Mouse (Mus musculus): Measurements from ENCODE around the gene Ptgds. TPM values are rescaled to one million over a fixed set of nuclear protein-coding genes. Genes with fewer than 3 reads are reported as not detected.

Ptgds gene
- polyA plus RNA-seq, 1 experiment from 2014 or later, result 6.1 TPM

DNA sequence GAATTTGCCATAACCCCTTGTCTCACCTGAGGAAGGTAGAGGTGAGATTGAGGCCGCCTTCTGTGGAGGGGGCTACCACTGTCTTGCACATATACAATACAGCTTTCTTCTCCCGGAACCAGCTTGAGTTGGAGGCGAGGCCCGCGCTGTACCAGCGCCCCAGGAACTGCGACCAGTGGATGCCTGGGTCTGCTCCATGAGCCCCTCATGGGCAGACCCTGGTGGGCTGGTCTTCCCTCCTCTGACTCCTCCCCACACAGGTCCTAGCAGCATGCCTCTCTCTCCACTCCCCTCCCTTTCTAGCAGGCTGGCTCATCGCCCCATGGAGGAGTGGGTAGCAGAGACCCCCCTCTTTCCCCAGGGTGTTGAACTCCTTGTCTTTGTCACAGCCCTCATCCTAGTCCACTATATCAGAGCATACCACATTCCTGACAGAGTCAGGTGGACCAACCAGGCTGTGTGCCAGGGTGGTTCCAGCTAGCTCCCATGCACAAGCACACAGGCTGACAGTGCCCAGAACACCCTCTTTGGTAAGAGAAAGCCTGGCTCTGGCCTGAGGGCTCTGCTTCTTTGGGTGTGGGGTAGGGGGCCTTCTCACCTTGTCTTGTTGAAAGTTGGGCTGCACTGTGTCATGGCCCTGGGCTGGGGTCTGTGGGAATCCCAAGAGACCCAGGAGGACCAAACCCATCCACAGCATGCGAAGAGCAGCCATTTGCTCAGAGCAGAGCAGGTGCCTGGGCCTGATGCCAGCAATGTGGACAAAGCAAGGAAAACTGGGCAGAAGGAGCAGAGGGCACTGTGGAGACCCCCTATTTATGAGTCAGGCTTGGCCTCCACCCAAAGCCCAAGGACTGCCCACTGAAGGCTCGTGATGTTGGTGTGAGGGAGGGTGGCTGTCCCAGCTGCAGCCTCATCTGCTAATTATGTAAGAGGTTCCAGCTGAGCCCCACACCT, 607 bp downstream of the Ptgds start:
- no peaks in the 10 kb centered on the region; the same call in 1 of the 2 replicates for H3K27me3 ChIP-seq (ENCODE audit: control insufficient read depth, insufficient read depth, low read length)
- no peak overlapping the region for H3K27ac ChIP-seq (ENCODE audit: low read length)
- no peak overlapping the region for H3K9ac ChIP-seq (ENCODE audit: low read length)
- WGBS, result 70% methylated on average over 10 of the region's 10 CpGs
- H3K36me3 ChIP-seq (ENCODE audit: control insufficient read depth, insufficient read depth, low read length), result no peaks in the 10 kb centered on the region
- H3K4me3 ChIP-seq (replicated peaks; ENCODE audit: low read length), result no peak overlapping the region
- H3K4me2 ChIP-seq (ENCODE audit: low read depth, low read length), result no peak overlapping the region
- no peaks in the 10 kb centered on the region; the same call in 1 of the 2 replicates for H3K4me1 ChIP-seq (ENCODE audit: control insufficient read depth, insufficient read depth, low read length)
- ATAC-seq (ENCODE audit: insufficient read depth, low FRiP score), result 0 out of 2 replicates have a peak, but pooled peaks have one; percentile 34
- no peaks in the 10 kb centered on the region for H3K9me3 ChIP-seq (replicated peaks; ENCODE audit: control insufficient read depth, low read length)

DNA sequence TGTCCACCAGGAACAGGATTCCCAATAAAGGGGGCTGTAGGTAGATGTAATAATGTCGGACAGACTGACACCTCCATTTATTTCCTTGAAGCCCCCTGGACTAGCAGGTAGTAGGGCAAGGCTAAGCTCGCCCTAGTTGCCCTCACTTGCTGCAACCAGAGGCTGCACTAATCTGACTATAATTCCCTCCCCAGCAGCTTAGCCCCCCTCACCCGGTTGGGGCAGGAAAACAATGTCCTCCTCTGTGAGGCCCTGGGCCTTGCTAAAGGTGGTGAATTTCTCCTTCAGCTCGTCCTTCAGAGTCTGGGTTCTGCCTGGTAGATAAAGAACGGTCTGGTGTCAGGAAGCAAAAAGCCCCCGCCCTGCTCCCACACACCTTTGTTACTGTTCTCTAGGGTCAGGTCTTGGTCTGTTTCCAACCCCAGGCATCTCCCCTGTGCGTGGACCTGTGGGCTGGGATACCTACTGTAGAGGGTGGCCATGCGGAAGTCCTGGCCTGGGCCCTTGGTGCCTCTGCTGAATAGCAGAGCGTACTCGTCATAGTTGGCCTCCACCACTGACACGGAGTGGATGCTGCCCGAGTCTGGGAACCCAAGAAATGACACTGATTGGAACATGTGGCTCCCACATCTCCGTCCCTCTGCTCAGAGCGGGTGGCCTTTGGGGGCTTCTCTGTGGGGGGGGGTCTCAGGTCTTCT, 2.1 kb downstream of the Ptgds start:
- H3K4me1 ChIP-seq (ENCODE audit: control insufficient read depth, insufficient read depth, low read length), result no peaks in the 10 kb centered on the region; the same call in 1 of the 2 replicates
- no peaks in the 10 kb centered on the region for H3K36me3 ChIP-seq (ENCODE audit: control insufficient read depth, insufficient read depth, low read length)
- H3K27ac ChIP-seq (ENCODE audit: low read length), result no peak overlapping the region
- no peaks in the 10 kb centered on the region; the same call in 1 of the 2 replicates for H3K27me3 ChIP-seq (ENCODE audit: control insufficient read depth, insufficient read depth, low read length)
- H3K9me3 ChIP-seq (replicated peaks; ENCODE audit: control insufficient read depth, low read length), result no peaks in the 10 kb centered on the region
- H3K4me2 ChIP-seq (ENCODE audit: low read depth, low read length), result no peak overlapping the region
- no peak overlapping the region for H3K4me3 ChIP-seq (replicated peaks; ENCODE audit: low read length)
- 70% methylated on average over 14 of the region's 14 CpGs for WGBS
- no peak overlapping the region for H3K9ac ChIP-seq (ENCODE audit: low read length)
- ATAC-seq (ENCODE audit: insufficient read depth, low FRiP score), result no peak

DNA sequence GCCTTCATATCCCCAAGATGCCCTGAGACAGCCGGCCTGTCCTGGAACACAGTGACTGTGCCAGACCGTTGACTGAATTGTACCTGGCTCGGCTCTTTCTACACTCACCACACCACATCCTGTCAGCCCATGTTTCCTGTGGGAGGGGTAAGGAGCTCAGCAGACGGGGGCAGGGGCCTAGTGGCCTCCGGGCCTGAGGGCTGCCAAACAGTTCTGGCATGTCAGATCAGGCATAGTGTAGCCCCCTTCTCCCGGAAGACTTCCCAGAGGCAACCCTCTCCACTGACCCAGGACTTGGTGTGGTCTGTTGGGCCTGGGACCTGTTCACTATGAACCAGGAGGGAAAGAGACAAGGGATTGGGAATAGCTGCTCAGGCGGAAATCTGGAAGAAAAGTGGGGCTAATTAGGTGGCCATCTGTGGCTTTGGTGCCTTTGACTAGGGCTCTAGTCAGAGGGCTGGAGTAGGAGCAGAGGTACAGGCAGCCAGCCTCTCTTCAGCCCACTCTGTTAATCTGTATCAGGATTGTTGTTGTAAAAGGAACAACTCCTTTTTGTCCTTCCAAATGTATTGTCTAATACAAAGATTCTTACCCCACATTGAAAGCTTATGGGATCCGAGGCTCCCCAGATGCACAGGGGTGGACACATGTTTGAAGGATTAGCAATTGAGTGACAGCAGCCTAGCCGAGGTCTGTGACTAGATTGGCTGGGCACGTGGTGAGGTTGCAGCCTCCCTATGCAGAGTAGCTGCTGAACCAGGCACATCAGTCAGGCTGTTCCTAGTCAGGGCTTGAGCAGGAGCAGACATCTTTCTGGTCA, 3.8 kb downstream of the Ptgds start:
- Histone ChIP-seq H3K4me3 (replicated peaks; ENCODE audit: low read length) (no peak overlapping the region), H3K4me2 (ENCODE audit: low read depth, low read length) (no peak overlapping the region), H3K36me3 (ENCODE audit: control insufficient read depth, insufficient read depth, low read length) (no peaks in the 10 kb centered on the region), H3K9ac (ENCODE audit: low read length) (peak overlapping the region; percentile 21; the same call in 1 of the 2 replicates), H3K9me3 (replicated peaks; ENCODE audit: control insufficient read depth, low read length) (no peaks in the 10 kb centered on the region), H3K4me1 (ENCODE audit: control insufficient read depth, insufficient read depth, low read length) (peaks cover 7% of the 10 kb centered on the region), H3K27me3 (ENCODE audit: control insufficient read depth, insufficient read depth, low read length) (no peaks in the 10 kb centered on the region; the same call in 1 of the 2 replicates), H3K27ac (ENCODE audit: low read length) (no peak overlapping the region)
- no peak for ATAC-seq (ENCODE audit: insufficient read depth, low FRiP score)
- WGBS, result 48% methylated on average over 10 of the region's 10 CpGs

DNA sequence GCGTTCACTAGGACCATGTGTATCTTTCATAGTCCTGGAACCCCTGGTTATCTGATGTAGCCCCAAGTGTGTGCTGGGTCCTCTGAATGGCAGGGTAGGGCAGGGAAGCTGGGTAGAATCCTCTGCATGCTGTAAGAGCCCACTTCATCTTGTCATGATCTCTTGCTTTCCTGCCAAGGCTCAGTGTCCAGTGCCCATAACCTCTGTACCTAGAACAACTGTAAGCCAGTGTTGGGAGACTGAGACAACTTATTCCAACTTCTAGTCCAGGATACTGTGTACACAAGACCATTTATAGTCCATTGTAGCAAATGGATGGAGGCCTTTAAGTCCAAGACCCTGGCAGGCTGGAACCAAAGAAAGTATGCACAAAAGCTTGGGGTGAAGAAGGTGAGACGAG, 4.6 kb downstream of the Ptgds start:
- no peak overlapping the region for H3K9ac ChIP-seq (ENCODE audit: low read length)
- no peaks in the 10 kb centered on the region for H3K9me3 ChIP-seq (replicated peaks; ENCODE audit: control insufficient read depth, low read length)
- ATAC-seq (ENCODE audit: insufficient read depth, low FRiP score), result no peak
- H3K4me2 ChIP-seq (ENCODE audit: low read depth, low read length), result no peak overlapping the region
- no peaks in the 10 kb centered on the region for H3K36me3 ChIP-seq (ENCODE audit: control insufficient read depth, insufficient read depth, low read length)
- no peak overlapping the region for H3K27ac ChIP-seq (ENCODE audit: low read length)
- peaks cover 7% of the 10 kb centered on the region for H3K4me1 ChIP-seq (ENCODE audit: control insufficient read depth, insufficient read depth, low read length)
- H3K4me3 ChIP-seq (replicated peaks; ENCODE audit: low read length), result no peak overlapping the region
- 71% methylated on average over 2 of the region's 2 CpGs for WGBS
- no peaks in the 10 kb centered on the region; the same call in 1 of the 2 replicates for H3K27me3 ChIP-seq (ENCODE audit: control insufficient read depth, insufficient read depth, low read length)

DNA sequence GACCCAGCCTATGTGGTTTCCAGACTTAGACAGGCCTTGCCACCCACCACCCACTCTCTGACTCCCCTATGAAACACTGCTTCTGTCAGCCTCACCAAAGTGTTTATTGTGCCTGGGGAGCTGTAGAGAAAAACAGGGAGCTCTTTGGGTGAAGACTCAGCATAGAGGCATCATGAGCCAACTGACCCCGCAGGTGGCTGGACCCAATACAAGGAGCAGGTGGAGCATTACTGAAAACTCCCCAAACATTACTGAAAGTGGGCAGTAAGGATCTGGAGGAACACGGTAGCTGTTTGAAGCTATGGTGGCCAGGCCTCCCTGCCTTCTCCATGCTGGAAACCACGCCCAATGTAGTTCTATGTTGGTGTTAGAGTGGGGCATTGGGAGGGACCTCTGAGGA, 6.2 kb downstream of the Ptgds start:
- H3K9me3 ChIP-seq (replicated peaks; ENCODE audit: control insufficient read depth, low read length), result no peaks in the 10 kb centered on the region
- H3K27ac ChIP-seq (ENCODE audit: low read length), result no peak overlapping the region
- peaks cover 23% of the 10 kb centered on the region for H3K4me1 ChIP-seq (ENCODE audit: control insufficient read depth, insufficient read depth, low read length)
- H3K4me2 ChIP-seq (ENCODE audit: low read depth, low read length), result no peak overlapping the region
- WGBS, result 89% methylated on average over 3 of the region's 3 CpGs
- H3K9ac ChIP-seq (ENCODE audit: low read length), result no peak overlapping the region
- no peaks in the 10 kb centered on the region for H3K36me3 ChIP-seq (ENCODE audit: control insufficient read depth, insufficient read depth, low read length)
- H3K27me3 ChIP-seq (ENCODE audit: control insufficient read depth, insufficient read depth, low read length), result no peaks in the 10 kb centered on the region
- no peak overlapping the region for H3K4me3 ChIP-seq (replicated peaks; ENCODE audit: low read length)
- no peak for ATAC-seq (ENCODE audit: insufficient read depth, low FRiP score)

DNA sequence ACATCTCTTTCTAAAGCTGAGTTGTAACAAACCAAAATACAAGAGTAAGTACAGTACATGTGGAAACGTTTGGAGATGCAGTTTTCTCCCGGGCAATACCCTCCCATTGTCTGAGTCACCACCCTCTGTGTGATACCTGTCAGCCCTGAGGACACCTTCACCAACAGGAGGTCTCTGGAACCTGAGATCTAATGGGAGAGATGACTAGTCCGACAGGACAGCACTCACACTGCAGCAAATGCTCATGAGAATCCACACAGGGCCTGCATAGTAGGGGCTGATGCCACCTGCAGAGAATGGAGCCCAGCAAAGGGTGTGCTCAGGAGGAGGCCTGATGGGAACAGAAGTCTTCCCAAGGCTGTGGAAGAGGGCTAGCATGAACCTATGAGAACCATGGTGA, 8.4 kb downstream of the Ptgds start:
- no peak for ATAC-seq (ENCODE audit: insufficient read depth, low FRiP score)
- Histone ChIP-seq H3K36me3 (ENCODE audit: control insufficient read depth, insufficient read depth, low read length) (0 out of 2 replicates have a peak, but pooled peaks cover 8% of the 10 kb centered on the region), H3K9ac (ENCODE audit: low read length) (peak overlapping the region; percentile 81), H3K4me3 (replicated peaks; ENCODE audit: low read length) (peak overlapping the region; percentile 79), H3K4me2 (ENCODE audit: low read depth, low read length) (peak overlapping the region; percentile 78), H3K9me3 (replicated peaks; ENCODE audit: control insufficient read depth, low read length) (no peaks in the 10 kb centered on the region), H3K27me3 (ENCODE audit: control insufficient read depth, insufficient read depth, low read length) (no peaks in the 10 kb centered on the region), H3K4me1 (ENCODE audit: control insufficient read depth, insufficient read depth, low read length) (peaks cover 25% of the 10 kb centered on the region), H3K27ac (ENCODE audit: low read length) (peak overlapping the region; percentile 84)
- 17% methylated on average over 3 of the region's 3 CpGs for WGBS

DNA sequence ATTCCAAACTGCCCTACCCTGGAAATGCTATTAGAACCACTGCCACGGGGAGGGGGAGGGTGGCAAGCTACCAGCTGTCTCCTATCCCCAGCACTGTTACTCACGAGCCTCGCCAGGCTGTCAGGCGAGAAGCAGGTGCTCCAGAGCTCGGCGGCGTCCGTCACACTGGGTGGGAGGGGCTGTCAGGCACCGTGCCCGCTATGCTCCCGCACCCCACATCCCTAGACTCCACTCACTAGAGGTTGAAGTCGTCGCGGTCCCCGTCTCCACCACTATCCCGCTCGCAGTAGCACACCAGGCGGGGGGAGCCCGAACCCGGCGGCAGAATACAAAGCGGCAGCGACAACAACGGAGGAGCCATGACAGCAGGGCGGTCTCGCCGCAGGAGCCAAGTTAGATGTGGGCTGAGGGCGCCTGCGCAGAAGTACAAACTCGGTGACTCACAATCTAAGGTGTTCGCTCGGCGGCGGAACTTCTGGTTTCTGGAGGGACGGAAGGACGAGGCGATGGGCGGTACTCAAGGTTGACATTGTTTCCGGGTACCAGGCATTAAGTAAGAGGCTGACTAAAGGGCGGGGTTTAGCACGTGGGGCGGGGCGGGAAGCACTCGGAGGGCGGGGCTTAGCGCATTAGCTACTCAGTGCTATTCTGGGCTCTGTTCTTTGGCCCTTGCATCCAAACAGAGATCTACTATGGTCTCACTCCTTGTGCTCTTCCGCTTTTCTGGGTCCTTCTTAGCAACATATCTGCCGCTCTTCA, 9.1 kb downstream of the Ptgds start, which contains the start of gene Paxx:
TSS of gene Paxx (minus strand) at position 544 of the 759 bp plus-strand sequence.
- peak; percentile 91 for ATAC-seq (ENCODE audit: insufficient read depth, low FRiP score)
- Histone ChIP-seq H3K4me2 (ENCODE audit: low read depth, low read length) (peak within 1 kb of the TSS; percentile 78), H3K4me3 (replicated peaks; ENCODE audit: low read length) (peak within 1 kb of the TSS; percentile 79), H3K27ac (ENCODE audit: low read length) (peak within 1 kb of the TSS; percentile 95), H3K9me3 (replicated peaks; ENCODE audit: control insufficient read depth, low read length) (no peaks in the 10 kb centered on the region), H3K27me3 (ENCODE audit: control insufficient read depth, insufficient read depth, low read length) (no peaks in the 10 kb centered on the region), H3K9ac (ENCODE audit: low read length) (peak within 1 kb of the TSS; percentile 81), H3K36me3 (ENCODE audit: control insufficient read depth, insufficient read depth, low read length) (0 out of 2 replicates have a peak, but pooled peaks cover 8% of the 10 kb centered on the region), H3K4me1 (ENCODE audit: control insufficient read depth, insufficient read depth, low read length) (peaks cover 29% of the 10 kb centered on the region)
- under 1% methylated on average over 48 of the region's 48 CpGs for WGBS

DNA sequence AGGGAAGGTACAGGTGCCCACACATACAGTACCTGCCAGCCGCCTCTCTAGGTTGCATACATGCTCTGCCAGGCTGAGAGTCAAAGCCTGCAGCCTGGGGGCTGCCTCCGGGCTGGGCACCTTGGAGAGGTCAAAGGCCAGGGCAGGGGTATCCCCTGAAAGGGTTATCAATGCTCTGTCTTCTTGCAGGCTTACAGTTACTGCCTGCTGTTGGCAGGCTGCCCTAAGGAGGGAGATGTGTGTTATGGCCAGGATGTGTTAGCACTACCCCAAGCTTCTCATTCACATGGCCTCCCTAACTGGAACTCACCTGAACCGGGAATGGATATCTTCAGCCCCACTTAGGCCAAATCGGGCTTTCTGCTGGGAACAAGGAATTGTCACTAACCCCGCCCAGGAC, 9.7 kb downstream of the Ptgds start:
- Histone ChIP-seq H3K36me3 (ENCODE audit: control insufficient read depth, insufficient read depth, low read length) (0 out of 2 replicates have a peak, but pooled peaks cover 8% of the 10 kb centered on the region), H3K4me1 (ENCODE audit: control insufficient read depth, insufficient read depth, low read length) (peaks cover 30% of the 10 kb centered on the region), H3K9ac (ENCODE audit: low read length) (peak overlapping the region; percentile 81), H3K9me3 (replicated peaks; ENCODE audit: control insufficient read depth, low read length) (no peaks in the 10 kb centered on the region), H3K4me3 (replicated peaks; ENCODE audit: low read length) (peak overlapping the region; percentile 79), H3K4me2 (ENCODE audit: low read depth, low read length) (peak overlapping the region; percentile 78), H3K27ac (ENCODE audit: low read length) (peak overlapping the region; percentile 95), H3K27me3 (ENCODE audit: control insufficient read depth, insufficient read depth, low read length) (no peaks in the 10 kb centered on the region)
- 0 out of 2 replicates have a peak, but pooled peaks have one; percentile 1 for ATAC-seq (ENCODE audit: insufficient read depth, low FRiP score)
- WGBS, result 28% methylated on average over 5 of the region's 5 CpGs
